Mouse (Mus musculus) forebrain, embryonic 16.5 days (tissue): Measurements from ENCODE around the gene Adam12. TPM values are rescaled to one million over a fixed set of nuclear protein-coding genes. Genes with fewer than 3 reads are reported as not detected.

ENCODE experiments used
- ATAC-seq: fragments of 200-750 bp; cut with Nextera tagmentation; 2 replicates; pipeline ENCODE4 v1.8.0; 2017; ENCODE audit warnings: mild to moderate bottlenecking, moderate library complexity
- H3K27ac ChIP-seq: fragments of 300-500 bp; sonication (generic); 2 replicates; pipeline ENCODE4 v1.5.1; 2014; ENCODE audit warnings: low read length, control low read depth
- H3K27me3 ChIP-seq: fragments of 300-500 bp; sonication (generic); replicated peaks from 2 replicates; pipeline ENCODE4 v1.6.1; 2014; ENCODE audit warnings: low read length; ENCODE audit not compliant: control insufficient read depth, insufficient read depth
- H3K36me3 ChIP-seq: fragments of 300-500 bp; sonication (generic); 2 replicates; pipeline ENCODE4 v1.6.1; 2014; ENCODE audit not compliant: control insufficient read depth, insufficient read depth
- H3K4me1 ChIP-seq: fragments of 300-500 bp; sonication (generic); replicated peaks from 2 replicates; pipeline ENCODE4 v1.6.1; 2014; ENCODE audit warnings: low read length; ENCODE audit not compliant: control insufficient read depth, insufficient read depth
- H3K4me2 ChIP-seq: fragments of 300-500 bp; sonication (generic); 2 replicates; pipeline ENCODE4 v1.6.1; 2014; ENCODE audit warnings: mild to moderate bottlenecking, low read length, control low read depth
- H3K4me3 ChIP-seq: fragments of 300-500 bp; sonication (generic); replicated peaks from 2 replicates; pipeline ENCODE4 v1.5.1; 2014; ENCODE audit warnings: mild to moderate bottlenecking, low read length, control low read depth
- H3K9ac ChIP-seq: fragments of 300-500 bp; sonication (generic); replicated peaks from 2 replicates; pipeline ENCODE4 v1.6.1; 2014; ENCODE audit warnings: low read depth, low read length, control low read depth
- H3K9me3 ChIP-seq: fragments of 300-500 bp; sonication (generic); 2 replicates; pipeline ENCODE4 v1.6.1; 2016; ENCODE audit warnings: low read length; ENCODE audit not compliant: control insufficient read depth
- WGBS: fragments of 180-500 bp; shearing (Covaris S2); extraction: QIAGEN DNeasy Blood & Tissue Kit; methylation state at CpG from one replicate; pipeline ENCODE4 v1.1.7; 2014; 5-methylcytosine and 5-hydroxymethylcytosine counted together
- polyA plus RNA-seq: library from polyadenylated mRNA; unstranded; fragments of >200 nt; fragmentation: Nextera tagmentation; extraction: Ambion mirVana; gene quantifications from 2 replicates; pipeline ENCODE4 v1.2.1, GENCODE M21; 2015

Adam12 gene
- polyA plus RNA-seq, 1 experiment from 2014 or later, result 2.2 TPM

GRCm38 (mm10) chr7:134022157-134022885 is 209.6 kb downstream of the Adam12 start:
- no peak for ATAC-seq
- 52% methylated on average over 2 of the region's 2 CpGs for WGBS
- H3K36me3 ChIP-seq, result no peaks in the 10 kb centered on the region
- H3K27me3 ChIP-seq, result no peaks in the 10 kb centered on the region
- H3K4me3 ChIP-seq, result no peak overlapping the region
- H3K27ac ChIP-seq, result no peak overlapping the region
- no peaks in the 10 kb centered on the region for H3K9me3 ChIP-seq
- peaks cover 2% of the 10 kb centered on the region for H3K4me1 ChIP-seq
- no peak overlapping the region for H3K4me2 ChIP-seq
- H3K9ac ChIP-seq, result no peak overlapping the region

GRCm38 (mm10) chr7:134015226-134015625 is 216.7 kb downstream of the Adam12 start:
- no peak for ATAC-seq
- Histone ChIP-seq H3K27ac (no peak overlapping the region), H3K4me1 (peaks cover 4% of the 10 kb centered on the region), H3K9ac (no peak overlapping the region), H3K9me3 (no peaks in the 10 kb centered on the region), H3K4me2 (no peak overlapping the region), H3K27me3 (no peaks in the 10 kb centered on the region), H3K36me3 (no peaks in the 10 kb centered on the region), H3K4me3 (no peak overlapping the region)
- 68% methylated on average over 4 of the region's 4 CpGs for WGBS

GRCm38 (mm10) chr7:134014733-134015132 is 217.2 kb downstream of the Adam12 start:
- Histone ChIP-seq H3K4me3 (no peak overlapping the region), H3K4me2 (no peak overlapping the region), H3K9ac (no peak overlapping the region), H3K27ac (0 out of 2 replicates have a peak overlapping the region, but pooled peaks have one; percentile 6), H3K36me3 (no peaks in the 10 kb centered on the region), H3K27me3 (no peaks in the 10 kb centered on the region), H3K9me3 (no peaks in the 10 kb centered on the region), H3K4me1 (peaks cover 4% of the 10 kb centered on the region)
- ATAC-seq, result peak; percentile 75
- WGBS, result 14% methylated on average over 7 of the region's 7 CpGs

GRCm38 (mm10) chr7:134009157-134009556 is 222.8 kb downstream of the Adam12 start:
- WGBS, result 84% methylated on average over 5 of the region's 5 CpGs
- ATAC-seq, result no peak
- Histone ChIP-seq H3K9me3 (0 out of 2 replicates have a peak, but pooled peaks cover 3% of the 10 kb centered on the region), H3K27me3 (no peaks in the 10 kb centered on the region), H3K4me1 (no peaks in the 10 kb centered on the region), H3K9ac (no peak overlapping the region), H3K36me3 (no peaks in the 10 kb centered on the region; the same call in 1 of the 2 replicates), H3K4me2 (no peak overlapping the region), H3K27ac (no peak overlapping the region), H3K4me3 (no peak overlapping the region)

GRCm38 (mm10) chr7:134007942-134008361 is 224.0 kb downstream of the Adam12 start:
- H3K4me2 ChIP-seq, result no peak overlapping the region
- no peak overlapping the region for H3K9ac ChIP-seq
- ATAC-seq, result no peak
- WGBS, result 78% methylated on average over 3 of the region's 3 CpGs
- no peak overlapping the region for H3K4me3 ChIP-seq
- H3K9me3 ChIP-seq, result 0 out of 2 replicates have a peak, but pooled peaks cover 3% of the 10 kb centered on the region
- no peaks in the 10 kb centered on the region; the same call in 1 of the 2 replicates for H3K36me3 ChIP-seq
- H3K27me3 ChIP-seq, result no peaks in the 10 kb centered on the region
- no peak overlapping the region for H3K27ac ChIP-seq
- H3K4me1 ChIP-seq, result no peaks in the 10 kb centered on the region

- no peaks in the 10 kb centered on the region; the same call in 1 of the 2 replicates for H3K36me3 ChIP-seq
- no peaks in the 10 kb centered on the region for H3K4me1 ChIP-seq
- no peak overlapping the region for H3K4me3 ChIP-seq
- 84% methylated on average over 4 of the region's 4 CpGs for WGBS
- H3K9me3 ChIP-seq, result 0 out of 2 replicates have a peak, but pooled peaks cover 3% of the 10 kb centered on the region
- ATAC-seq, result no peak
- no peaks in the 10 kb centered on the region for H3K27me3 ChIP-seq
- H3K9ac ChIP-seq, result no peak overlapping the region
- H3K4me2 ChIP-seq, result no peak overlapping the region
- no peak overlapping the region for H3K27ac ChIP-seq
These were observed 230.4 kb downstream of the Adam12 start for GRCm38 (mm10) chr7:134001581-134001980.

GRCm38 (mm10) chr7:133990930-133991329 is 241.0 kb downstream of the Adam12 start:
- Histone ChIP-seq H3K4me3 (no peak overlapping the region), H3K27me3 (no peaks in the 10 kb centered on the region), H3K9ac (no peak overlapping the region), H3K4me1 (no peaks in the 10 kb centered on the region), H3K27ac (no peak overlapping the region), H3K36me3 (no peaks in the 10 kb centered on the region), H3K4me2 (no peak overlapping the region), H3K9me3 (no peaks in the 10 kb centered on the region)
- ATAC-seq, result no peak

- no peaks in the 10 kb centered on the region for H3K4me1 ChIP-seq
- no peak overlapping the region for H3K9ac ChIP-seq
- H3K4me2 ChIP-seq, result no peak overlapping the region
- H3K9me3 ChIP-seq, result no peaks in the 10 kb centered on the region
- ATAC-seq, result no peak
- H3K36me3 ChIP-seq, result no peaks in the 10 kb centered on the region
- no peak overlapping the region for H3K4me3 ChIP-seq
- 82% methylated on average over 5 of the region's 5 CpGs for WGBS
- H3K27ac ChIP-seq, result no peak overlapping the region
- H3K27me3 ChIP-seq, result no peaks in the 10 kb centered on the region
These were observed 243.6 kb downstream of the Adam12 start for GRCm38 (mm10) chr7:133988356-133988755.

GRCm38 (mm10) chr7:133986201-133986600 is 245.7 kb downstream of the Adam12 start:
- 80% methylated on average over 4 of the region's 4 CpGs for WGBS
- Histone ChIP-seq H3K4me3 (no peak overlapping the region), H3K27me3 (no peaks in the 10 kb centered on the region), H3K9ac (no peak overlapping the region), H3K4me2 (no peak overlapping the region), H3K4me1 (no peaks in the 10 kb centered on the region), H3K27ac (no peak overlapping the region), H3K36me3 (no peaks in the 10 kb centered on the region), H3K9me3 (no peaks in the 10 kb centered on the region)
- ATAC-seq, result no peak
